Mouse (Mus musculus) 3134 (cell line): ENCODE data around the gene Ccnj.

Experiments used
- DNase-seq: peaks from one replicate; pipeline ENCODE4 v3.0.0-alpha.2; 2011; ENCODE audit warnings: low spot score; ENCODE audit not compliant: insufficient read length; ENCODE audit errors: extremely low read depth

Ccnj gene

GRCm38 (mm10) chr19:40841083-40841482 is 10.0 kb downstream of the Ccnj start:
- DNase-seq: no peak

DNA sequence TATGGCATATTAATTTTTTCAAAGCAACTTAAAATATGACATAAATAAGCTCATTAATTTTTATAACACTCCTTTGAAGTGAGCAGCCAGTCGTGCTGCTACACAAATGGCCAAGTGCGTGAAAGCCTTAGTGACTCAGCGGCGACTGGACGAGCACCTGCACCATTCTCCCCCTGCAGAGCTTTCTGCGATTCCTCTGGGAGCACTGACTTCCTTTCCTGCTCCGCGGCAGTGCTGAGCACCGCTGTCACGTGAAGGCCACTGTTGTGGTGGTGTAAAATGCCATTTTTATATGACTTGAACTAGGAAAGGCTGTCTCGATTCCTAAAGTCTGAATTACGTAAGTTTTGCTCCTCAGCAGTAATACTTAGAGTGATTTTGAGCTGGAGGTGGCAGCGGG is 10.5 kb downstream of the Ccnj start:
- DNase-seq: no peak

DNA sequence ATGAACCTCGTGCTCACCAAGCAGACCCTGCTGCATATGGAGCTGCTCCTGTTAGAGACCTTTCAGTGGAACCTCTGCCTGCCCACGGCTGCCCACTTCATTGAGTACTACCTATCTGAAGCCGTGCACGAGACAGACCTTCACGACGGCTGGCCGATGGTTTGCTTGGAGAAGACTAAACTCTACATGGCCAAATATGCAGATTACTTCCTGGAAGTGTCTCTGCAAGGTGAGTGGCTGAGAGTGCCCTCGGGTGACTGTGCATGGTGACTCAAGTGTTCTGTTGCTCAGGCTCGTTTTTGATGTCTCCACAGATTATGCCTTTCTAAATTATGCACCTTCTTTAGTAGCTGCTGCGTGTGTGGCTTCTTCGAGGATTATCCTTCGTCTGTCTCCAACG is 13.7 kb downstream of the Ccnj start:
- DNase-seq: no peak

DNA sequence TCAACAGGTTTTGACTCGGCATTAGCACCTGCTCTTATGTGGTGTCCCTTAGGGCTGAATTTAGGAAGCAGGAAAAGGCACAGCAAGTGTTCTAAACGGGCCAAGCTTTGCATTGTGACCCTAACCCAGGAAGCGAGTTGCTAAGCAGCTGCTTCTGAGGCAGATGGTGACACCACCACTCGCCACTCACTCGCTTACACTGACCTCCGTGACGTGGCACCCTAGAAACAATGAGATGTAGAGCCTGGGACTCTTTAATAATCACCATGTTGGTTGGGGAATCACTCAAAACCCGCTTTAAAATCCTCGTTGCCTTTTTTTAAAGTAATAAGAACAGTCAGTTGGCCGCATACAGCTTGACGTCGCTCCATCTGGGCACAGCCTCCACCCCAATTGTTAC is 18.3 kb downstream of the Ccnj start:
- DNase-seq: no peak

GRCm38 (mm10) chr19:40859555-40859954 is 28.5 kb downstream of the Ccnj start:
- DNase-seq: no peak

- DNase-seq: no peak
These were observed 37.2 kb downstream of the Ccnj start for GRCm38 (mm10) chr19:40868284-40868683.

- no peak for DNase-seq
These were observed 38.5 kb downstream of the Ccnj start for GRCm38 (mm10) chr19:40869425-40870105.

DNA sequence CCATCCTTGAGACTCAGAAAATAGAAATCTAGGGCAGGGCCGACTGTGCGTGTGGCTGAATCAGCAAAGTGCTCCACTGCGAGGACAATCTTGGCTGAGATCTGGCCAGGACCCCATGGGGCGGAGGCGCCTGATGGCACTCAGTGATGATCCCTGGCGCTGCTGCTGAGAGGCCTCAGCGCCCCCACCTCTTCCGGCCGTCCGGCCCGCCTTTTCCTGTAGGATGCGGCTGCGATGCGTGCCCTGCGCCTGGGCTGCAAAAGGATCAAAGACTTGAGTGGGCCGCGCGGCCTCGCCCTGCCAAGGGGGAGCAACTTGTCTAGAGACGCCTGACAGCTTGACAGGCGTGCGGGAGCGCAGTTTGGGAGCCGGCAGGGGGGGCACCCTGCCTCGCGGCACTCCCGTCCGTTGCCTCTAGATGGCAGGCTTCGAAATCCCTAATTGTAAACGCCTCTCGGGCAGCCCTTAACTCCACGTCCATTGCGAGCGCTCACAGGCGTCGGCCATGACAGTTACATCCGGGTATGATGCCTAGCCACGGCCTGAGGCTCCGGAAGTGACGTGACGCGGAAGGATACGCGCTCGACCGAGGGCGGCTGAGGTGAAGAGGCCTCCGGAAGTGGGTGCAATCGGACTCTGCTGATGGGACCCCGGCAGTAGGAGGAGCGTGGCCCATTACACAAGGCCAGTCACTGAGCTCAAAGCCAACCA is 42.0 kb downstream of the Ccnj start:
- peak; percentile 21 for DNase-seq

DNA sequence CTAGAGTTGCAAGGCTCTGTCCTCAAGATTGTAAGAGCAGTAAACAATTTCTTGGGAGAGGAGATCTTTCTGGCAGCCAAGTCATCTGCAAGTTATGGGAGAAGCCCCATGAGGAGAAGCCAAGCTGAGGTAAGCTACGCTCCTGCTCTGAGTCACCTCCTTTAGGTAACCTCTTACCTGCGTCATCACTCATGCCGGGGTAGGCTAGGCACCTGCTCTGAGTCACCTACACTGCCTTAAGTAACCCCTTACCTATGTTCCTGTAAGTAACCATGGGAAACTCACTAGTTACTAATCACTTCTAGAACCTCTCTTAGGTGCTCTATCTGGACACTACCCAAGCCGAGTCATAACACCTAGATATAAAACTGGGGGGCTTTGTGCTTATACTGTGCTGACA is 50.6 kb downstream of the Ccnj start:
- DNase-seq: no peak

- no peak for DNase-seq
These were observed 57.8 kb downstream of the Ccnj start for GRCm38 (mm10) chr19:40888887-40889286.

GRCm38 (mm10) chr19:40894071-40894506 is 63.0 kb downstream of the Ccnj start:
- DNase-seq: no peak

GRCm38 (mm10) chr19:40894519-40895392 is 63.7 kb downstream of the Ccnj start, which contains the start of gene Zfp518a:
Gene Zfp518a, plus strand, starts transcription at chr19:40894705.
- DNase-seq: peak; percentile 92

DNA sequence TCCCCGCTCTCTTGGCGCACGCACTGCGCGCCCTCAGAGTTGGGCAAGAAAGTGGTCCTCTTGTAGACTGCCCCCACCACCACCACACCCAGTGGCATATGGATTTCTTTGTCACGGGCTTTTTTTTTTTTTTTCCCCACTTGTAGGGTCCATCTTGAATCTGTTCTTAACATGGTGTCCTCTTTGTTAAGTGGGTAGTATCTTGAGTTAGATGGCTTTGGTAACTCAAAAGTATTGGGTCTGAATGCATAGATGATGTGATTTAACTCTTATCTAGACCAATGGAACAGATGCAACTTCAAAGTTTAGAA is 64.3 kb downstream of the Ccnj start:
- DNase-seq: no peak
